Mouse (Mus musculus) megakaryocyte-erythroid progenitor cell, adult 5-6 weeks (primary cell): ENCODE data around the gene Ptpn9. TPM values are rescaled to one million over a fixed set of nuclear protein-coding genes. Genes with fewer than 3 reads are reported as not detected.

Experiments
- ATAC-seq: replicated peaks from 2 replicates; pipeline ENCODE4 v1.8.0; 2016; ENCODE audit warnings: mild to moderate bottlenecking, inconsistent platforms; ENCODE audit not compliant: severe bottlenecking, poor library complexity, low FRiP score, low TSS enrichment
- total RNA-seq, 2 experiments: library from RNA; stranded (forward) in 1 of 2; stranded (reverse) in 1 of 2; fragments of 200-1000, 215-1000 nt in 1 of 2; fragments of >200 nt in 1 of 2; fragmentation: Nextera tagmentation in 1 of 2; gene quantifications; 2 replicates each; pipeline ENCODE4 v1.2.3; 2014 to 2017

Ptpn9 gene
- total RNA-seq, 2 experiments from 2014 or later: 7.2 to 8.2 TPM

DNA sequence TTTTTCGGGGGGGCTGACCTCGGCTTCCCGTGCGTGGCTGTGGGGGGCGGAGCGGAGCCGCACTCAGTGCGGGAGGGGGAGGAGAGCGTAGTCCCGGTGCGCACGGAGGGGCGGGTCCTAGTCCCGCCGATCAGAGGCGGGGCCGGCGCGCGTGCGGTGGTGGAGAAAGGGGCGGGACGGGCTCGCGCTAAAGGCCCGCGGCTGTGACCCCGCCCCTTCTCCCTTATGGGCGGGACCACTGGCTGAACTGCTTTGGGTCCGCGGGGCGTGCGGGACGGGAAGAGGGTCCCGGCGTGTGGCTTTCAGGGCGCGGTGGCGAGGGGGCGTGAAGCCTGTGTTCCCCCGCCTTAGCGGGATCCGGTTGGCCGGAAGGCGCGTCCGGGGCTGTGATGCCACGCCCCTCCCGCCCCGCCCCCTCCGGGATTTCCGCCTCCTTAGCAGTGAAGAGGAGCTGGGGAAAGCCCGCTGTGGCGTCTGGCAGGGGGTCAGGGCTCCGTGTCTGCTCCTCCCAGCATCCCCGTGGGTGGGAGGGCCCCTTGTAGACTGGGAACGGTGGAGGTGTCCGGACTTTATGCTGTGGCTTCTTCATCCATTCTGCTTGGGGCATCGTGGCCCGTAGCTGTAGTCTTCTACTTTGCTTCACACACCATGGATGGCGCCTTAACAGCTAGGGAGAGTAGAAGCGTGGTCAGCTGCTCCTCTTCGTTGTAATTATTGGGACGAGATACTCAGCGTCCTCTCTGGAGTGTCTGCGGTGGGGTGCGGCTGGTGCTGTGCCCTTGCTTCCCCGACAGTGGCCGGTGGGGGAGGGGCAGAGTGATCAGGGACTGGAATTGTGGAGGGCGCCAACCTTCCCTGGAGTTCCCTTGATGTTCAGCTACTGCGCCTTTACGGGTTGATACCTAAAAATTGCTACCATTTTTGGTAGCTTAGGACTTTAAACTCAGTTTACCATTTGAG lies 82.3 kb downstream of the Ptpn9 start:
- peak; percentile 5; the same call in 1 of the 2 replicates for ATAC-seq

DNA sequence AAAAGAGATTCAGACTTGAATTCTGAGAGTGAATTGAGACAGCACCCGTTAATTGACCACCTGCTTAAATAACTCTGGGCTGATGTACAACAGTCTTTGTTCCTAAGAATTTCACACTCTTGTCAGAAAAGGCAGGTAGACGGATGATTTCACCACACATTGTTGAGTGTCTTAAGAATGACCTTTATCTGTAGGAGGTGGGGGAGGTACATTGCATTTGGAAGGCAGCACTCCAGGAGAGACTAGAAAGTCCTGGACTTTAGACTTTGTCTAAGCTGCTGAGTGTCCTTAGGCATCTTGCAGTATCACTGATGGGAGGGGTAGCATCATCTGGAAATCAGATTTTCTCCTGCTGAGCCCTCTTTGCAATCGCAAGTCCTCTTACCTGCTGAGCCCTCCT lies 87.5 kb downstream of the Ptpn9 start:
- no peak for ATAC-seq

Other genes with a start within 250 kb of the Ptpn9 start
- gene Lingo1, start 198.5 kb upstream of the Ptpn9 start, total RNA-seq (2014; fragmentation: Nextera tagmentation): not detected in 2 replicates
- gene Lingo1, start 198.5 kb upstream of the Ptpn9 start, total RNA-seq (2017): not detected in 2 replicates
- gene Odf3l1, start 130.2 kb upstream of the Ptpn9 start, total RNA-seq (2014; fragmentation: Nextera tagmentation): not detected in 2 replicates
- gene Odf3l1, start 130.2 kb upstream of the Ptpn9 start, total RNA-seq (2017): not detected in 2 replicates
- gene Cspg4, start 129.9 kb upstream of the Ptpn9 start, total RNA-seq (2014; fragmentation: Nextera tagmentation): not detected in 2 replicates
- not detected in 2 replicates for gene Cspg4, start 129.9 kb upstream of the Ptpn9 start, total RNA-seq (2017)
- 2.3 and 2.8 TPM in 2 replicates for gene Snx33, start 66.6 kb upstream of the Ptpn9 start, total RNA-seq (2014; fragmentation: Nextera tagmentation)
- gene Snx33, start 66.6 kb upstream of the Ptpn9 start, total RNA-seq (2017): 1.9 and 3.4 TPM in 2 replicates
- gene Imp3, start 57.4 kb upstream of the Ptpn9 start, total RNA-seq (2014; fragmentation: Nextera tagmentation): 118 and 148 TPM in 2 replicates
- gene Imp3, start 57.4 kb upstream of the Ptpn9 start, total RNA-seq (2017): 108 and 128 TPM in 2 replicates
- gene Snupn, start 44.0 kb upstream of the Ptpn9 start, total RNA-seq (2014; fragmentation: Nextera tagmentation): 20.2 and 20.5 TPM in 2 replicates
- 10.3 and 15.5 TPM in 2 replicates for gene Snupn, start 44.0 kb upstream of the Ptpn9 start, total RNA-seq (2017)
- 65.6 and 111 TPM in 2 replicates for gene Sin3a, start 77.1 kb downstream of the Ptpn9 start, total RNA-seq (2014; fragmentation: Nextera tagmentation)
- 108 and 111 TPM in 2 replicates for gene Sin3a, start 77.1 kb downstream of the Ptpn9 start, total RNA-seq (2017)
- gene Man2c1, start 135.8 kb downstream of the Ptpn9 start, total RNA-seq (2014; fragmentation: Nextera tagmentation): 83.6 and 95.2 TPM in 2 replicates
- gene Man2c1, start 135.8 kb downstream of the Ptpn9 start, total RNA-seq (2017): 38.8 and 64.8 TPM in 2 replicates
- gene Neil1, start 153.4 kb downstream of the Ptpn9 start, total RNA-seq (2014; fragmentation: Nextera tagmentation): 12.2 and 12.5 TPM in 2 replicates
- 2.8 and 3.5 TPM in 2 replicates for gene Neil1, start 153.4 kb downstream of the Ptpn9 start, total RNA-seq (2017)
- gene Commd4, start 163.4 kb downstream of the Ptpn9 start, total RNA-seq (2014; fragmentation: Nextera tagmentation): 103 and 234 TPM in 2 replicates
- 159 and 165 TPM in 2 replicates for gene Commd4, start 163.4 kb downstream of the Ptpn9 start, total RNA-seq (2017)
- gene Trcg1, start 241.6 kb downstream of the Ptpn9 start, total RNA-seq (2014; fragmentation: Nextera tagmentation): not detected in 2 replicates
- gene Trcg1, start 241.6 kb downstream of the Ptpn9 start, total RNA-seq (2017): not detected in 2 replicates